Mouse (Mus musculus): Measurements from ENCODE around the gene Tenm4.

Tenm4 gene

DNA sequence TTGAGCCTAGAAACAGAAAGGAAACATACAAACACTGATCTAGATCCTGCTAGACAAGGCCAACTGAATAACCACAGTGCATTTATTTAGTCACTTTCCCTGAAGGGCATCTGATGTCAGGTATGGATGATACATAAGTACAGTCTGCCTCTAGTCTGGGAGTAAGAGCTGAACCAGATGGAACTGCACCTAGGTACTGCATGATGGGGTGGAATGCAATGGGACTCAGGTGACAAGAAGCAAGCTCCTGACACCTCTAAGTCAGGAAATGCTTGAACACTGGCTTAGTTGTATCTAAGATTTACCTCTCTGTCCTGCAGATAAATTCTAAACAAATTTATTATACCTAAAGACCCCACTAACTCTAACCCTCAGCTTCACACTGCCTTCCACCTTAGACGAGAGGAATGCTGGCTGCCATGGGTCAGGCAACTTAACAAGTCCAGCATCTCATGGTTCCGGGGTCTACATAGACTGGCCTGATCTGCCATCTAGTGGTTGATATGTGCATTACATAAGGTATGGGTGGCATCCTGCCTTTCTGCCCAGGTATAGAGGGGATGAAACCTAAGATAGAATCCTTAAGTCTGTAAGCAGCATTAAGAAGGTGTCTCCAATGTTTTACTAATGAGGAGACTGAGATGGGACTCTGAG lies 744.5 kb downstream of the Tenm4 start:
- TF ChIP-seq GATA4 (IDR thresholded peaks at IDR 0.05; ENCODE audit: insufficient replicate concordance, low read length): no peak

- TF ChIP-seq GATA4 (IDR thresholded peaks at IDR 0.05; ENCODE audit: insufficient replicate concordance, low read length): no peak
These were observed 749.5 kb downstream of the Tenm4 start for GRCm38 (mm10) chr7:96920447-96921095.

DNA sequence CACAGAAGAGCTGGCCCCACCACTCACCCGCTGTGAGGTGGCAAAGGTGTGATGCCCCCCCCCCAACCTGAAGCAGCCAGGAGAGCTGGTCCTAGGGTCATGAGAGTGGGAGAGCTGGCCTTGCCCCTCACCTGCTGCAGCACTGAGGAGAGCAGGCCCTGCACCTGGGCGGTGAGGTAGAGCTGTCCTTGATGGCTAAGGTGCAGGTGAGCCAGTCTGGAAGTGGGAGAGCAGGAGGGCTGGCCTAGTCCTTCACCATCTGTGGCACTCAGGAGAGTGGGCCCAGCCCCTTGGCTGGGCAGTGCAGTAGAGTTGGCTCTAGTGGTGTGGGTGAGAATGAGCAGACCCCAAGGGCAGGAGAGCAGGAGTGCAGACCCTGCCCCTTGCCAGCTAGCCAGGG lies 751.9 kb downstream of the Tenm4 start:
- no peak for TF ChIP-seq GATA4 (IDR thresholded peaks at IDR 0.05; ENCODE audit: insufficient replicate concordance, low read length)

DNA sequence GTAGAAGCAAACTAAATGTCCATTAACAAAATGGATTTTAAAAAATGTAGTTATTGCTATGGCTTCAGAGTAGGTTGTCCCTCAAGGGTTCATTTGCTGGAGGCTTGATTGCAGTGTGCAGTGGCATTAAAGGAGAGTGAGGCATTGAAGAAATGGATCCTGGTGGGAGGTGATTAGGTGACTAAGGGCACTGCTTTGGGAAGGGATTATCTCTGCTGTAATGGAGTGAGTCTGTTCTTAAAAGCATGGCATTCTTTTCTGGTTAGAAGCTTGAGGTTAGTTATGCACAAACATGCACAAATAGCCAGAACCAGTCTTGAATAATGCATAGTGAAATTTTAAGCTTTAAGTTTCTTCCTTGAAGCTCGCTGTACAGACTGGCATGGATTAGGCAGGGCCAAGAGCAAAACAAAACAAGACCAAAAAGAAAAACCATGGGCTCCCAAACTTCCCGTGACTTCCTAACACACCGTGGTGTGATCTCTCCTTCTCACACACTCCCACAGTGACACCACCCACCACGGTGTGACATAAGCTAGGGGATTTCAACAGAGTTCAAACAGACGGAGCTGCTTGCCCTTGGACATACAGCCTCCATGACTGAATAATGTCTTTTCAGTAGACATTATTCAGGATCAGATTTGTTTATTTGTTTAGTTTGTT lies 772.8 kb downstream of the Tenm4 start:
- TF ChIP-seq GATA4 (IDR thresholded peaks at IDR 0.05; ENCODE audit: insufficient replicate concordance, low read length): no peak

- TF ChIP-seq GATA4 (IDR thresholded peaks at IDR 0.05; ENCODE audit: insufficient replicate concordance, low read length): no peak
These were observed 780.4 kb downstream of the Tenm4 start, which contains the start of gene Nars2 for GRCm38 (mm10) chr7:96951281-96952051. Gene Nars2, plus strand, starts transcription at chr7:96951505.

DNA sequence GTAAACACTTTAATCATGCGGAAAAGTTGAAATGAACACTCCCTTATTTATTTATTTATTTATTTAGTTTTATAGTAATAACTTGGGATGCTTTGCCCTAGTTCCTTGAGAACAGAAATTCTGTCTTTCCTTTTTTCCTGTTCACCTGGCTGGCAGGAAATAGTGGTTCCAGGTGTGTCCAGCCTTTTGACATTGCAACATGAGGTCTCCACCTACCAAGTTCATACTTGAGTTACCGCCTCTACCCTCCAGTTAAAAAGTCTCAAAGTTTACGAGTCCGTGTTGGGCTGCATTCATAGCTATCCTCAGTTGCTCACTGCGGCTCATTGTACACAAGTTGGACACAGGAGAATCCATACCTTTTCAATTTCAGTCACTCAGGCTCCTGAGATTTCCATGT lies 781.0 kb downstream of the Tenm4 start:
- TF ChIP-seq GATA4 (IDR thresholded peaks at IDR 0.05; ENCODE audit: insufficient replicate concordance, low read length): no peak

DNA sequence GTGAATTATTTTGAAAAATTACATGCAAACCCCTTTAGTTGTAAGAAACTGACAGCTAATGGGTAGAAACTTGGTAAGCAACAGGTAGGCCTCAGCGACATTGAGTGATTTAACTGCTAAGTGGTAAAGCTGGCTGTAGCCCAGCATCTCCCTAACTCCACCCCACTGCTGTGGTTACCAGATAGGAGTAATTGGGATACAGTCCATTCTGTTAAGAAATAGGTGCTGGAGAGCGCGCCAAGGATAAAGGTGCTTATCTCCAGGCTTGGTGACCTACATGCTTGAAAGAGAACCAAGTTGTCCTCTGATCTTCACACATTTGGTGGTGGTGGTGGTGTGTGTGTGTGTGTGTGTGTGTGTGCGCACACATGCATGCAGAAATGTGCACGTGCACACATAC lies 788.1 kb downstream of the Tenm4 start:
- TF ChIP-seq GATA4 (IDR thresholded peaks at IDR 0.05; ENCODE audit: insufficient replicate concordance, low read length): peak; percentile 43; the same call in 1 of the 2 replicates
